Mouse (Mus musculus): ENCODE measurements around the gene Dydc1. TPM values are rescaled to one million over a fixed set of nuclear protein-coding genes. Genes with fewer than 3 reads are reported as not detected.

Gene Dydc1
- polyA plus RNA-seq, 1 experiment from 2014 or later: 0.30 TPM

DNA sequence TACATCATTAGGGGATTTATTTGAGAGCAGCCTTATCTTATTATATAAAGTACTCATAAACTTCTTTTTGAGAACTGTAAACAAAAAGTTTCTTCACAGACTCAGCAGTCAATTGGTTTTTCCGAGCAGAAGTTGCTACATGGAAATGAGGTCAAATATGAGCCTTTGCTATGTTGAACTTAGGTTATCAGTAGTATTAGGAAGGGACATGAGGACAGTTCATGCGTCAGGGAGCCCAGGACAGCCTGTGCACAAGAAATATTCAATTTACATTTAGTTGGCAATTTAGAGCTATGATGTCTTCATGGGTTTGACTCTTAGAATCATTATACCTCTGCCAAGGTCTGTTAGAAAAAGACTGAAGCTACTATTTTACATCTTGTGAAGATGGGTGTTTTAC is 29.6 kb downstream of the Dydc1 start:
- no peak for ATAC-seq
- Histone ChIP-seq H3K9me3 (ENCODE audit: low read length) (no peaks in the 10 kb centered on the region), H3K4me3 (ENCODE audit: low read depth, low read length) (no peak overlapping the region), H3K4me1 (ENCODE audit: insufficient read depth, low read depth, low read length) (no peaks in the 10 kb centered on the region), H3K27me3 (replicated peaks; ENCODE audit: insufficient read depth, low read length) (no peaks in the 10 kb centered on the region), H3K27ac (ENCODE audit: low read length) (no peak overlapping the region), H3K36me3 (ENCODE audit: insufficient read depth, low read length) (no peaks in the 10 kb centered on the region), H3K4me2 (replicated peaks; ENCODE audit: low read depth, low read length) (no peak overlapping the region), H3K9ac (replicated peaks; ENCODE audit: low read depth) (no peak overlapping the region)
- TF ChIP-seq EP300 (IDR thresholded peaks at IDR 0.05): no peak
- no peak for TF ChIP-seq CTCF (IDR thresholded peaks at IDR 0.05)
- DNase-seq (ENCODE audit: low spot score): no peak
- WGBS: 30% methylated on average over 2 of the region's 2 CpGs

DNA sequence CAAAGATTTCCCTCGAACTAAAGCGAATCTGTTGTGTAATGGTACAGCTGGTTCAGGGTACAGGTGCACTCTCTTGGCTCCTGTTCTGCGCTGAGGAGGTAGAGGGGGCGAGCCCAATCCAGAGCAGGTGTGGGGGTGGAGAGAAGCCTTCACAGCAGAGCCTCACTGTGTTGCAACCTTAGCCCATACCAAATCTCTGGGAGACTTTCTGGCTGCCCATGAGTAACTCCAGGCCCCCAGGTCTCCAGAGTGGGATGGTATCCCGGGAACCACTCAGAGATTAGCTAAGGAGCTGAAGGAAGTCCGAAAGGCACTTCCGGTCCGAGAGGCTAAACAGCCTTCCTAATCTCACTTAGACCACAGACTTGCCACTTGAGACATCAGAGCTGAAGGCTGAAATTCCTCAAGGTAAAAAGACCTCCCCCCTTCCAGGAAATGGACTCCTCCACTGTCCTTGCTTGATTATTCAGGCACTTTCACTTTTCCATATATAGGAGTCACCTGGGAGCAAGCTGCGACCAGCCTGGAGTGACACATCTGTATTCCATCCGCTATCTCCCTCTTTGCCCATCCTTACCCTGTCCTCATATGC is 32.2 kb downstream of the Dydc1 start, which contains the start of gene Mat1a:
Gene Mat1a (plus strand): TSS at position 183 of the 592 bp plus-strand sequence.
- no peaks in the 10 kb centered on the region for H3K4me1 ChIP-seq (ENCODE audit: insufficient read depth, low read depth, low read length)
- H3K9ac ChIP-seq (replicated peaks; ENCODE audit: low read depth): no peak within 1 kb of the TSS
- 40% methylated on average over 10 of the region's 10 CpGs for WGBS
- peak within 1 kb of the TSS; percentile 33 for H3K4me2 ChIP-seq (replicated peaks; ENCODE audit: low read depth, low read length)
- ATAC-seq: peak; percentile 96
- peak; percentile 77 for DNase-seq (ENCODE audit: low spot score)
- H3K4me3 ChIP-seq (ENCODE audit: low read depth, low read length): 0 out of 2 replicates have a peak within 1 kb of the TSS, but pooled peaks have one; percentile 10
- no peaks in the 10 kb centered on the region for H3K27me3 ChIP-seq (replicated peaks; ENCODE audit: insufficient read depth, low read length)
- TF ChIP-seq CTCF (IDR thresholded peaks at IDR 0.05): no peak
- no peak; the same call in 1 of the 2 replicates for TF ChIP-seq EP300 (IDR thresholded peaks at IDR 0.05)
- H3K9me3 ChIP-seq (ENCODE audit: low read length): no peaks in the 10 kb centered on the region
- peak within 1 kb of the TSS; percentile 51; the same call in 1 of the 2 replicates for H3K27ac ChIP-seq (ENCODE audit: low read length)
- no peaks in the 10 kb centered on the region for H3K36me3 ChIP-seq (ENCODE audit: insufficient read depth, low read length)

DNA sequence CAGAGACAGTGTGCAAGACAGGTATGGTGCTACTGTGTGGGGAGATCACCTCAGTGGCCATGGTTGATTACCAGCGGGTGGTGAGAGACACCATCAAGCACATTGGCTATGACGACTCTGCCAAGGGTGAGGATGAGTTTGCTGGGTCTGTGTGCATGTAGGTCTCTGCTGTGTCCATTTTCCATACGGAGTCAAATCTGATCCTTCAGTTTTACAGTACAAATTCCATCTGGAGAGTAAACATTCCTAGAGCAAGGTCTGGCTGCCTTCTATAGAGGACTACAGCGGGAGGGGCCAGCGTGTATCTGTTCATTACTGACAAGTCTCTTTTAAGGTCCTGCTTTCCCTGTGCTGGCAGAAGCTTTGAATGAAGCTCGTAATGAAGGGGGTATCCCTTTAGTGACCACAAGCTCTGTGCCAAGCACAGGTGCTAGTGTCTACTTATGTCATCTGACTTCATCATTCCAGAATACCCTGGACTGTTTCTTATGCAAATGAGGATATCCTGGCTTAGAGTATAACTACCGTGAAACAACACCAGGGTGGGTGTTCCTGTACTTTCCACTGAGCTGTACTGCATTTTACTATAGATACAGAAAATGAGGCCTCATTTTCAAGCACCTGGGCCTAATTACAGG is 38.4 kb downstream of the Dydc1 start:
- Histone ChIP-seq H3K4me3 (ENCODE audit: low read depth, low read length) (no peak overlapping the region), H3K9ac (replicated peaks; ENCODE audit: low read depth) (no peak overlapping the region), H3K27ac (ENCODE audit: low read length) (no peak overlapping the region), H3K9me3 (ENCODE audit: low read length) (no peaks in the 10 kb centered on the region), H3K4me2 (replicated peaks; ENCODE audit: low read depth, low read length) (no peak overlapping the region), H3K4me1 (ENCODE audit: insufficient read depth, low read depth, low read length) (no peaks in the 10 kb centered on the region), H3K27me3 (replicated peaks; ENCODE audit: insufficient read depth, low read length) (no peaks in the 10 kb centered on the region), H3K36me3 (ENCODE audit: insufficient read depth, low read length) (no peaks in the 10 kb centered on the region)
- 75% methylated on average over 7 of the region's 7 CpGs for WGBS
- ATAC-seq: no peak
- TF ChIP-seq EP300 (IDR thresholded peaks at IDR 0.05) (no peak), CTCF (IDR thresholded peaks at IDR 0.05) (no peak)
- no peak for DNase-seq (ENCODE audit: low spot score)

DNA sequence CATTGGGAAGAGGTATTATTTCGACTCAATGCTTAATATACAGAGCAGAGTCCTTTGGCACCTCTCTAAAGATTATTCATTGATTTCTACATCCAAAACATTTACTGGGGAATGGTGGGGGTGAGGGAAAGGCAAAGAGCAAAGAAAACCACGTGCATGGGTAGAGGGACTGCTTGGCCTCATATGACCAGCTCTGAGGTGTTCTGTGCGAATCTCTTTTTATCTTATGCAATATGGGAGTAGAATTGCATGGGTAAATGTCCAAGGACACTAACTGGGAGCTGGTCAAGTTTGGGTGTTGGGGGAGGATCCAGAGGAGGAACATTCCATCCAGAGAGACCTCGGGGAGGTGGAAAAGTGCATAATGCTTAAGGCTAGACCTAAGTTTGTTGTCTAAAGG is 40.2 kb downstream of the Dydc1 start:
- Histone ChIP-seq H3K9me3 (ENCODE audit: low read length) (no peaks in the 10 kb centered on the region), H3K4me3 (ENCODE audit: low read depth, low read length) (no peak overlapping the region), H3K9ac (replicated peaks; ENCODE audit: low read depth) (no peak overlapping the region), H3K36me3 (ENCODE audit: insufficient read depth, low read length) (no peaks in the 10 kb centered on the region), H3K4me1 (ENCODE audit: insufficient read depth, low read depth, low read length) (no peaks in the 10 kb centered on the region), H3K4me2 (replicated peaks; ENCODE audit: low read depth, low read length) (no peak overlapping the region), H3K27ac (ENCODE audit: low read length) (no peak overlapping the region), H3K27me3 (replicated peaks; ENCODE audit: insufficient read depth, low read length) (no peaks in the 10 kb centered on the region)
- ATAC-seq (no peak), DNase-seq (ENCODE audit: low spot score) (no peak)
- 69% methylated on average over 4 of the region's 4 CpGs for WGBS
- no peak for TF ChIP-seq EP300 (IDR thresholded peaks at IDR 0.05)
- no peak for TF ChIP-seq CTCF (IDR thresholded peaks at IDR 0.05)

DNA sequence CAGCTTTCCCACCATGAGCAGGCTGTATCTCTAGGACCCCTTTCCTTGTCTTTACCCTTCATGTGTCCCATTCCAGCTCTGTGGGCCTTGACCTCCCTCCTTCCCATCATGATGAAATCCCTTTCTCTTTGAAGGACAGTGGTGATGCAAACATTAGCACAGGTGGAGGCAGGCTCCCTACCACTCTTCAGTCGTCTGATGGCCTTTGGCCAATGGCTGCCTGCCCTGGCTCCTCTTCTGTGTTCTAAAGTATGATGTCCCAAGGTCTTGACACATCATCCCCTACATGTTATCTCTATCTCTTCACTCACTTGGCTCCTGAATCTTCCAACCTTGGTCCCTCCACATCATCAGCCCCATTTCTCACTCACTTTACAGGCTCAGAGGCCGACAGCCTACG is 43.6 kb downstream of the Dydc1 start:
- Histone ChIP-seq H3K4me3 (ENCODE audit: low read depth, low read length) (no peak overlapping the region), H3K4me2 (replicated peaks; ENCODE audit: low read depth, low read length) (no peak overlapping the region), H3K36me3 (ENCODE audit: insufficient read depth, low read length) (no peaks in the 10 kb centered on the region), H3K27me3 (replicated peaks; ENCODE audit: insufficient read depth, low read length) (no peaks in the 10 kb centered on the region), H3K4me1 (ENCODE audit: insufficient read depth, low read depth, low read length) (no peaks in the 10 kb centered on the region), H3K9ac (replicated peaks; ENCODE audit: low read depth) (no peak overlapping the region), H3K27ac (ENCODE audit: low read length) (no peak overlapping the region), H3K9me3 (ENCODE audit: low read length) (no peaks in the 10 kb centered on the region)
- TF ChIP-seq EP300 (IDR thresholded peaks at IDR 0.05): no peak
- TF ChIP-seq CTCF (IDR thresholded peaks at IDR 0.05): no peak
- DNase-seq (ENCODE audit: low spot score) (no peak), ATAC-seq (no peak)
- 83% methylated on average over 3 of the region's 3 CpGs for WGBS

DNA sequence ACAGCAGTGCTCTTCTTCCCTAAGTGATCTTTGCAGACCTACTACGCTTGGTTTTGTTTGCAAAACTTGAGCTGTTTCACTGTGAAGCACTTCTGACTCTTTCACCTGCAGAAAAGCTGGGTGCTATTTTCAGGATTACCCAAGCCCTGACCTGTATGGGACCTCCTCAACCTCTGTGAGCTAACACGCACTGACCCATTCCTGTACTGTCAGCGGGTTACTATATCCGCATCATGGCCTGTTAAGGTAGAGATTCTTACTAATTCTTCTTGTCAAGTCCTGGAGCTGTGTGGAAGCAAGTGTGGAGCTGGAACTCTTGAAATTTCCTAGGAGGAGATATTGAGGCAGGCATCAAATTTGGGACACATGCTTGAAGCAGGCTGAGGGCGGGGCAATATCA is 52.0 kb downstream of the Dydc1 start:
- no peaks in the 10 kb centered on the region for H3K9me3 ChIP-seq (ENCODE audit: low read length)

More for the DNA sequence above, 52.0 kb downstream of the Dydc1 start:
- H3K27ac ChIP-seq (ENCODE audit: low read length): no peak overlapping the region
- H3K27me3 ChIP-seq (replicated peaks; ENCODE audit: insufficient read depth, low read length): no peaks in the 10 kb centered on the region
- H3K4me1 ChIP-seq (ENCODE audit: insufficient read depth, low read depth, low read length): no peaks in the 10 kb centered on the region
- DNase-seq (ENCODE audit: low spot score) (no peak), ATAC-seq (no peak)
- H3K36me3 ChIP-seq (ENCODE audit: insufficient read depth, low read length): no peaks in the 10 kb centered on the region
- H3K4me3 ChIP-seq (ENCODE audit: low read depth, low read length): no peak overlapping the region
- H3K9ac ChIP-seq (replicated peaks; ENCODE audit: low read depth): no peak overlapping the region
- H3K4me2 ChIP-seq (replicated peaks; ENCODE audit: low read depth, low read length): no peak overlapping the region
- no peak for TF ChIP-seq CTCF (IDR thresholded peaks at IDR 0.05)
- 81% methylated on average over 5 of the region's 5 CpGs for WGBS
